Mouse (Mus musculus) adrenal gland, postnatal 25 days (tissue): ENCODE data around the gene Zpbp. TPM values are rescaled to one million over a fixed set of nuclear protein-coding genes. Genes with fewer than 3 reads are reported as not detected.
A peak's percentile ranks its signal among the peaks of the same experiment; 100 is the strongest.

Experiments
- DNase-seq: peaks from one replicate; pipeline ENCODE4 v3.0.0; 2021; ENCODE audit warnings: mixed read lengths
- long read RNA-seq: library from polyadenylated mRNA; stranded (forward); transcript quantifications from one replicate; pipeline ENCODE4 v2.0.0, GENCODE M21; 2021
- total RNA-seq: library from RNA; stranded (reverse); gene quantifications from 2 replicates; pipeline ENCODE4 v1.2.3, GENCODE M21; 2021

Gene Zpbp
- 0.29 and 0.61 TPM in 2 replicates for total RNA-seq
- long read RNA-seq: 0 reads

DNA sequence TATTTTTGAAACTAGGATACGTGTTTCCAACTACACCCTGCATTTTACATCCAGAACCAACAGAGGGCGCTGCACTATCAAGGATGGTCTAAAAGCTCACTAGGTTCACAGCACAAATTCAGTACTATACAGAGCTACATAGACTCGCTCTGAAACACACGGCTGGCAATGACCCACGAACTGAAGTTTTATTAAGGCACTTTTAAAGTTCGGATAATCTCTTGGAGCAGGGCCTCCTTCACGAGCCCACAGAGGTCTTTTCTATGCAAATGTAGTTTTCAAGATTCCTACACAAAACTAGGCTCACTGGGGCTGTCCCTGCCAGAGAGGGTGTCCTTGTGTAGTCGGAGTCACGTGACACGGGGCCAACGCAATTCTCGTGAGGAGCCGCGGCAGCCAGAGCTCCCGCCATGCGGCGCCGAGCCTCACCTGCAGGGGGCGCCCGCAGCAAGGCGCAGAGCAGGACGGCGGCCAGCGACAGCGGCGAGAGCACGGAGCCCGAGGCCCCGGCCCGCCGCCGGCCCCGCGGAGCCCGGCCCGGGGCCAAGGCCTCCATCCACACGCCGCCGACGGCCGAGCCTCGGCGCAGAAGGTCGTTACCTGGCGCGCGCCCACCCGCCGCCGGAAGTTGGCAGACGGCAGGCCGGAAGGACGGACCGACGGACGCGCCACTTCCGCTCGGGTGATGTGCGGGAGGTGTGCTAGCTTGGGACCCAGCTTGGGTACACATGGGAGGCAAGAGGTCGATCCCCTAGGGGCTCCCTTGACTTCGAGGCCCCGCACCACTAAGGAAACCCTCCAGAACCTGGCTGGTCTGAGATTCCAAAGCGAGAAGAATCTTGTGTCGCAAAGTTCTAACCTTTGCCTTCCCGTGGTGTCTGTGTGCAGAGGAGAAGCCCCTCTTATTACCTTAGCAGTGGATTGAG lies at the start of gene Zpbp, which contains the start of gene Spata48:
Zpbp (minus strand) TSS at position 774 of the 926 bp plus-strand sequence.
Spata48 (plus strand) TSS at position 460 of the 926 bp plus-strand sequence.
- DNase-seq: peak; percentile 86

DNA sequence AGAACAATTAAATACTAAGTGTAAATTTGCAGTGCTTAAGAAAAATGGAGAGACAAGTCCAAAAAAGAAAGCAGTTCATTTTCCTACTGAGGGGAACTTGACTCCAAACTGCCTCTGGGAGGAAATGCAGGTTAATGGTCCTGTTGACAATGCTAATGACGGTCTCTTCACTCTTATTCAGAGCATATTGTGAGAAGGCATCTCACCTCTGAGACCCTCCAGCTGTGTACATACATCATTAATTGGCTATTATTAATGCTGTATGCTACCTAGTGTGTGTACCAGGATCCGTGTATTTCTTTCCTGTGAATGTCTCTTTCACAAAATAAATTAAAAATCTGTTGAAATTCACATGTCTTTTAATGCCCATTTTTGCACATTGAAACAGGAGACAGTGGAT lies 47.2 kb upstream of the Zpbp start:
- no peak for DNase-seq

GRCm38 (mm10) chr11:11506187-11506586 lies 44.0 kb upstream of the Zpbp start:
- no peak for DNase-seq

GRCm38 (mm10) chr11:11499944-11500343 lies 37.7 kb upstream of the Zpbp start:
- no peak for DNase-seq

GRCm38 (mm10) chr11:11495697-11496096 lies 33.5 kb upstream of the Zpbp start:
- no peak for DNase-seq

DNA sequence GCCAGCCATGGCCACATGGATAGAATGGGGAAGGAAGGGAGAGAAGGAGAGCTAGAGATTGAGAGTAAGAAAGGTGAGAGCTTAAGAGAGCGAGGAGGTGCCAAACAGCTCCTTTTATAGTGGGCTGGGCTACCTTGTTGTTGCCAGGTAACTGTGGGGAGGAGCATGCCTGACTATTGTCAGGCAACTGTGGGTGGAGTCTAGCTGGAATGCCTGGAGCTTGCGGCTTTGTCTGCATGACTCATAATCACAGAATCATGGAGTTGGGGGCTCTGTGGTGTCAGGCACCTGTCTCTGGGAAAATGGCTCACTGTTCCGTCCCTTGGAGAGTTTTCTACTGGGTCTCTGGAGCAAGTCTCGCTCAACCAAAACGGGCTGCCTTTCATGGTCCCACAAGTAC lies 29.8 kb upstream of the Zpbp start:
- DNase-seq: no peak

GRCm38 (mm10) chr11:11484378-11484777 lies 22.2 kb upstream of the Zpbp start:
- no peak for DNase-seq

DNA sequence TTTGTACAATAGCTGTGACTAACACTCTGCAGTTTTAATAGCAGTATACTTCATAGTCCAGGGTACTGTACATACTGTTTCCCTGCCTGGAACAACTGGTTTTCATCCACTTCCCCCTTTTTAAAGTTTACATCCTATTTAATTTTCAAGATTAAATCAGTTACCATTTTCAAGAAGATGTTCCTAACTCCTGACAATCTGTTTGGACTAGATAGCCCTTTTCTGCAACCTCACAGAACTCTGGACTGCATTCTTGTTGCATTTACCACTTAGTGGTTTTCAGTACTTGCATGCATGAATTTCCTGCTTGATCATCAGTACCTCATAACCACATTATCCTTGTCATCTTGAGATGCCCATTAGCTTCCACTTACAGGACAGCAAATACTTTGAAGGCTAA lies 6.7 kb upstream of the Zpbp start:
- no peak for DNase-seq

- DNase-seq: no peak
Measured at GRCm38 (mm10) chr11:11462561-11462890, 318 bp upstream of the Zpbp start.

DNA sequence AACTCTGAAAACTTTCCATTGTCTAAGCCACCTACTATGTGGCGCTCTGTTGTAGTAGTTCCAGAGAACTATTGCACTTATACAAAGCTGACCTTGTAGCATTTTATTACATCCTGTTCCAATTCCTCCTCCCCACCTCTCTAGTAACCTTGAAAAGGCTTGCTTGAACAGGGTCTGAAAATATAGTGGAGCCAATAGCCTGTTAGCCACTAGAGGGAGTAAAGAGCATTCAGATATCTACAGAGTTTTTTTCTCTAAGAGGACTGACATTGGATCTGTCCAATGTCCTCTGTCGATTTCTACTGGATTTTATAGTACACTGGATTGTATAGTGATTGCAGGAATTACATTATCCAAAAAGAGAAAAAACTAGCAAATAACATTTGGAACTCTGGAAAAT lies 7.2 kb downstream of the Zpbp start:
- no peak for DNase-seq

- no peak for DNase-seq
Measured at GRCm38 (mm10) chr11:11417356-11417755, 44.9 kb downstream of the Zpbp start.

DNA sequence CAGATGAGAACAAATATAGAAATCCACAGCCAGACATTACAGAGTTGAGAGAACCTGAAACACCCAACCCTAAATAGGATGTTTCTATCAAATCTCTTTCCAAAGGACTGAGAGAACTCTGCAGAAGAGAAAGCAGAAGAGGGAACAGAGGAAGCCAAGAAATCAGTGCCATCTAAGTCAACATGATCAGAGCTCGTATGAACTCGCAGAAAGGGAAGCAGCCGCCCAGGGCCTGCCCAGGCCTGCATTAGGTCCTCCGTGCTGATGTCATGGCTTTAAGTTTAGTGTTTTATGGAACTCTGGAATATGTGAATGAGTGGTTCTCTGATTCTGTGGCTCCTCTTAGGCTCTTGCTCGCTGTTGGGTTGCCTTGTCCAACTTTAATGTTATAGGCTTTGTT lies 48.0 kb downstream of the Zpbp start:
- DNase-seq: no peak

GRCm38 (mm10) chr11:11394686-11395085 lies 67.5 kb downstream of the Zpbp start:
- no peak for DNase-seq

DNA sequence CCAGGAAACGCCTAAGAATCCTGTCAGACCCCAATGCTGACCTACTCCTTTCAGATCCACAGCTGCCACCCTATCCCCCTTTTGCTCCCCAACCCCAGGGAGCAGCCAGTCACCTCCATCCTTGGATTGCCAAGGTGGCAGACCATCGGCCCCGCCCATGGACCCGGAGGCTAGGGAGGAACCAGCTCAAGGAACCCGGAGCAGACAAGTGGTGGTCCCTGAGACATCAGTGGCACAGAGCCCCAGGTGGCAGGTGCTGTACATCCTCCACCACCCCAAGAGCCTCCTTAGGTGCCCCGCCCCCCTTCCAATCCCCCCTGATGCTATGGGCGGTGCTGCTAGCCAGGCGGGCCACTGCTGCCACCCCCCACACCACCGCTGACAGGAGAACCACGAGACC lies 69.0 kb downstream of the Zpbp start:
- no peak for DNase-seq

DNA sequence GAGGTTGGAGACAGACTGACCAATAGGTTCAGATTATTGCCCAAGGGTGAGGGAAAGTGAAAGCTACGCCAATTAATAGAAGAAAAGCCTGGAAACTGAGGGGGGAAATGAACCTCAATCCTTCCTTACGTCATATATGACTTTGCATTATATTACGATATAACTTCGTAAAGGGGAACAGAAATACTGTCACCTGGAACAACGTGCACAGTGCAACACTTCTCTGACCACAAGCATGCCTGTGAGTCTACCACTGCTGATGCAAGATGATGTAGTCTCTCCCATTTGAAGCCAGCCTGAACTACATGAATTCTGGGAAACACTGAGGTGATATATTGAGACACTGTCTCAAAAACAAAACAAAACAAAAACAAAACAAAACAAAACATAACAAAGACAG lies 90.9 kb downstream of the Zpbp start:
- DNase-seq: no peak

GRCm38 (mm10) chr11:11283512-11283911 lies 178.7 kb downstream of the Zpbp start:
- DNase-seq: no peak

- no peak for DNase-seq
Measured at GRCm38 (mm10) chr11:11280128-11280527, 182.1 kb downstream of the Zpbp start.

GRCm38 (mm10) chr11:11257348-11257747 lies 204.9 kb downstream of the Zpbp start:
- DNase-seq: no peak

GRCm38 (mm10) chr11:11242694-11243377 lies 219.4 kb downstream of the Zpbp start:
- no peak for DNase-seq

GRCm38 (mm10) chr11:11239346-11239745 lies 222.9 kb downstream of the Zpbp start:
- no peak for DNase-seq
